Mouse (Mus musculus) hindbrain, embryonic 12.5 days (tissue): ENCODE measurements around the gene Zmym4. TPM values are rescaled to one million over a fixed set of nuclear protein-coding genes. Genes with fewer than 3 reads are reported as not detected.
"Not testable (repeated sequence)": the region's sequence is repeated elsewhere in the genome, so short reads cannot be mapped to it uniquely, and the experiment has no call there.

Source experiments
- ATAC-seq: fragments of 200-750 bp; cut with Nextera tagmentation; 2 replicates; pipeline ENCODE4 v1.8.0; 2017; ENCODE audit warnings: moderate TSS enrichment; ENCODE audit not compliant: low FRiP score
- H3K27ac ChIP-seq: fragments of 300-500 bp; sonication (generic); 2 replicates; pipeline ENCODE4 v1.5.1; 2016; ENCODE audit warnings: mild to moderate bottlenecking
- H3K27me3 ChIP-seq: fragments of 300-500 bp; sonication (generic); 2 replicates; pipeline ENCODE4 v1.6.1; 2016; ENCODE audit warnings: mild to moderate bottlenecking
- H3K36me3 ChIP-seq: fragments of 300-500 bp; sonication (generic); 2 replicates; pipeline ENCODE4 v1.6.1; 2016; ENCODE audit warnings: mild to moderate bottlenecking
- H3K4me1 ChIP-seq: fragments of 300-500 bp; sonication (generic); 2 replicates; pipeline ENCODE4 v1.6.1; 2016
- H3K4me2 ChIP-seq: fragments of 300-500 bp; sonication (generic); replicated peaks from 2 replicates; pipeline ENCODE4 v1.6.1; 2016; ENCODE audit warnings: mild to moderate bottlenecking
- H3K4me3 ChIP-seq: fragments of 300-500 bp; sonication (generic); 2 replicates; pipeline ENCODE4 v1.5.1; 2016; ENCODE audit warnings: mild to moderate bottlenecking
- H3K9ac ChIP-seq: fragments of 300-500 bp; sonication (generic); 2 replicates; pipeline ENCODE4 v1.6.1; 2016; ENCODE audit warnings: mild to moderate bottlenecking, moderate library complexity
- H3K9me3 ChIP-seq: fragments of 300-500 bp; sonication (generic); replicated peaks from 2 replicates; pipeline ENCODE4 v1.6.1; 2016; ENCODE audit warnings: mild to moderate bottlenecking
- WGBS: fragments of 180-500 bp; shearing (Covaris S2); methylation state at CpG from one replicate; pipeline ENCODE4 v1.1.7; 2016; 5-methylcytosine and 5-hydroxymethylcytosine counted together
- polyA plus RNA-seq: library from polyadenylated mRNA; unstranded; fragments of >200 nt; fragmentation: Nextera tagmentation; extraction: Ambion mirVana; gene quantifications from 2 replicates; pipeline ENCODE4 v1.2.1, GENCODE M21; 2016

The Zmym4 gene
- 43.9 and 46.0 TPM in 2 replicates for polyA plus RNA-seq

DNA sequence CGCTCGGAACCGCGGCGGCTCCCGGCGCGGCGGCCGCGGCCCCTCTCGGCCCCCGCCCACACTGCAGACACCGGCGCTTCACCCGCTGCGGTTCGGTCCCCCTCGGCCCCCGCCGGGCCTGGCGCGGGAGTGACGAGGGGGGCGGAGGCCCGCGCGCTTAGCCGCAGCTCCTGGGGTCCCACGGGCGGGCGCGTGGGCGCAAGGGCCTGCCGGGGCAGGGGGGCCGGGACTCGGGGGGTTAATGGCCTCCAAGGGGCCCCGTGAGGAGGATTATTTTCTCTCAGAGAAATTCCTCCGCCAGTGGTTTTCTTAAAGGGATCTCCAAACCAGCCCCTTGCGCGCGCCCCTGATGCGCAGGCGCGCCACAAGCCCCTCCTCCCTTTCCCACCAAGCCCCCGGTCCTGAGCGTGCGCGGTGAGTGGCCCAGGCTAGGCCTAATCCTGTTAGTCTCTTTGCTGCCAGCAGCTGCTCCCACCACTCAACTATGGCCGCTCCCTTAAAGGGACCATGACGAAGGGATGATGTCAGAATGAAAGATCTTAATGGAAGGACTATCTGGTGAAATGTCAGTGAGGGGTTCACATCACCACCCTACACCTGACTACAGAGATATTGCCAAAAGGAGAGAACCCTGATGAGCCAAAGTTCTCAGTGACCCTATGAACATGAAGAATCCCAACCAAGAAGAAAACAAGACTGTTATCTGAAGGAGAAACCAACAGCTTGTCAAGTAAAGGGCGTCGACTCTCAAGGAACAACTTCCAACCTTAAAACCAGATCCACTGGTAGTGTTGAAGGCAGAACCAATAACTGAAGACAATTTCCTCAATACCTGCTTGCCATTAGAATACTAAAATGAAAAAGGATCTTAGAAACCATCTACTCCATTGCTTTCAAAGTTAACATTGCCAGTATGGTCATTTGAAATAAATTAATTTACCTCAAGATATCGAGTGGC lies at the start of gene Zmym4:
Gene Zmym4, minus strand, starts transcription at position 272 of the 958 bp plus-strand sequence.
- no peaks in the 10 kb centered on the region for H3K9me3 ChIP-seq
- ATAC-seq, result peak; percentile 98
- H3K4me2 ChIP-seq, result peak within 1 kb of the TSS; percentile 80
- H3K9ac ChIP-seq, result peak within 1 kb of the TSS; percentile 98
- H3K27me3 ChIP-seq, result no peaks in the 10 kb centered on the region
- peak within 1 kb of the TSS; percentile 100 for H3K27ac ChIP-seq
- WGBS, result 6% methylated on average over 53 of the region's 54 CpGs
- H3K4me1 ChIP-seq, result peaks cover 7% of the 10 kb centered on the region
- peak within 1 kb of the TSS; percentile 98 for H3K4me3 ChIP-seq
- no peaks in the 10 kb centered on the region for H3K36me3 ChIP-seq

GRCm38 (mm10) chr4:127016366-127016765 lies 48.4 kb upstream of the Zmym4 start:
- Histone ChIP-seq H3K36me3 (no peaks in the 10 kb centered on the region), H3K9ac (no peak overlapping the region), H3K4me2 (no peak overlapping the region), H3K4me1 (no peaks in the 10 kb centered on the region; the same call in 1 of the 2 replicates), H3K27me3 (no peaks in the 10 kb centered on the region), H3K4me3 (no peak overlapping the region), H3K27ac (no peak overlapping the region), H3K9me3 (no peaks in the 10 kb centered on the region)
- WGBS, result 88% methylated on average over 4 of the region's 4 CpGs
- no peak for ATAC-seq

GRCm38 (mm10) chr4:127015294-127015993 lies 47.5 kb upstream of the Zmym4 start:
- H3K36me3 ChIP-seq, H3K9ac ChIP-seq, H3K4me1 ChIP-seq, H3K9me3 ChIP-seq, H3K27me3 ChIP-seq: not testable (repeated sequence)
- H3K27ac ChIP-seq, result 0 out of 2 replicates have a peak overlapping the region, but pooled peaks have one; percentile 52
- ATAC-seq, result peak; percentile 87
- peak overlapping the region; percentile 34 for H3K4me2 ChIP-seq
- WGBS, result 19% methylated on average over 14 of the region's 26 CpGs
- peak overlapping the region; percentile 27 for H3K4me3 ChIP-seq

GRCm38 (mm10) chr4:127005113-127005936 lies 37.4 kb upstream of the Zmym4 start:
- H3K27me3 ChIP-seq, result no peaks in the 10 kb centered on the region
- H3K4me3 ChIP-seq, result peak overlapping the region; percentile 23
- peak overlapping the region; percentile 79 for H3K27ac ChIP-seq
- H3K9ac ChIP-seq, result peak overlapping the region; percentile 13
- no peaks in the 10 kb centered on the region for H3K36me3 ChIP-seq
- ATAC-seq, result peak; percentile 86
- peak overlapping the region; percentile 49 for H3K4me2 ChIP-seq
- WGBS, result 15% methylated on average over 25 of the region's 25 CpGs
- H3K4me1 ChIP-seq, result peaks cover 10% of the 10 kb centered on the region
- H3K9me3 ChIP-seq, result no peaks in the 10 kb centered on the region

DNA sequence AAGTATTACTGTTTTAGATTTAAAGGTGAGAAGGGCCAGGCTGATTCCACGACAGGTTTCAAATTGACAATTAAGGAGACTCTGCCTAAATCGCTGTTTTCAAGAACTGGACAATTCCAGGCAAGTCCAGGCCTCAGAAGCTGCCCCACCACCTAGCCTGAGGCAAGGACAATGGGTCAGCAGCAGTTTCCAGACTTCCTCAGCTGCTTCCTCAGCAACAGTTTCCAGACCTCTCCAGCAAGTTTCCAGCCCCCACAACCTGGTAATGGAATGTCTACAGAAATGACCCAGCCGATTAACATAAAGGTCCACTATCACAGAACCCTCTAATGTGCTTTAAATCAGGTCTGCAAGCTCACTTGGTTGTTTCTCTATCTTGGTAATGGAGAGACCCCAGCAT lies 36.4 kb upstream of the Zmym4 start:
- H3K9ac ChIP-seq, result no peak overlapping the region
- no peaks in the 10 kb centered on the region for H3K9me3 ChIP-seq
- H3K27ac ChIP-seq, result peak overlapping the region; percentile 79
- H3K4me1 ChIP-seq, result peaks cover 10% of the 10 kb centered on the region
- no peak overlapping the region for H3K4me3 ChIP-seq
- H3K27me3 ChIP-seq, result no peaks in the 10 kb centered on the region
- 82% methylated on average over 3 of the region's 3 CpGs for WGBS
- no peaks in the 10 kb centered on the region for H3K36me3 ChIP-seq
- H3K4me2 ChIP-seq, result peak overlapping the region; percentile 49; the same call in 1 of the 2 replicates
- no peak for ATAC-seq

GRCm38 (mm10) chr4:127000601-127001105 lies 32.7 kb upstream of the Zmym4 start:
- H3K27me3 ChIP-seq, result no peaks in the 10 kb centered on the region
- WGBS, result 47% methylated on average over 8 of the region's 8 CpGs
- peaks cover 10% of the 10 kb centered on the region for H3K4me1 ChIP-seq
- H3K4me3 ChIP-seq, result no peak overlapping the region
- H3K9ac ChIP-seq, result no peak overlapping the region
- 0 out of 2 replicates have a peak, but pooled peaks have one; percentile 11 for ATAC-seq
- no peaks in the 10 kb centered on the region for H3K9me3 ChIP-seq
- H3K4me2 ChIP-seq, result no peak overlapping the region
- H3K36me3 ChIP-seq, result no peaks in the 10 kb centered on the region
- no peak overlapping the region for H3K27ac ChIP-seq

DNA sequence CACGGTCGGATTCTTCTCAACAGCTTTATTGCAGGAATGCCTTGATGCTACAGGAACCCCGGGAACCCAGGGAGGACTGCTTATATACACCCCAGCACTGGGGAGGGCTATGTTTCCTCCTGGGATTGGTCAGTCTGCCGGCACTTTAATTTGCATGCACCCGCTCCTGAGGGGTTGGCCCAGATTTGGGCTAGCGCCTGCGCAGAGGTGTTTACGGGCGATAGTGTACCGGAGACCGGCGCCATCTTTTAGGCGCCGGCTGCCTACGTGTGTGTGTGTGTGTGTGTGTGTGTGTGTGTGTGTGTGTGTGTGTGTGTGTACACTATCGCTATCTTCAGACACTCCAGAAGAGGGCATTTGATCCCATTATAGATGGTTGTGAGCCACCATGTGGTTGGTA lies 31.4 kb upstream of the Zmym4 start:
- not testable (repeated sequence) for ATAC-seq, H3K9me3 ChIP-seq, H3K27me3 ChIP-seq, H3K36me3 ChIP-seq, H3K4me1 ChIP-seq, H3K4me3 ChIP-seq, H3K27ac ChIP-seq, H3K4me2 ChIP-seq, H3K9ac ChIP-seq
- 95% methylated on average over 16 of the region's 16 CpGs for WGBS

GRCm38 (mm10) chr4:126992356-126992755 lies 24.4 kb upstream of the Zmym4 start:
- Histone ChIP-seq H3K36me3 (no peaks in the 10 kb centered on the region), H3K9ac (no peak overlapping the region), H3K27me3 (no peaks in the 10 kb centered on the region), H3K9me3 (no peaks in the 10 kb centered on the region), H3K27ac (no peak overlapping the region), H3K4me2 (no peak overlapping the region), H3K4me3 (no peak overlapping the region), H3K4me1 (no peaks in the 10 kb centered on the region)
- 65% methylated on average over 5 of the region's 5 CpGs for WGBS
- no peak for ATAC-seq

DNA sequence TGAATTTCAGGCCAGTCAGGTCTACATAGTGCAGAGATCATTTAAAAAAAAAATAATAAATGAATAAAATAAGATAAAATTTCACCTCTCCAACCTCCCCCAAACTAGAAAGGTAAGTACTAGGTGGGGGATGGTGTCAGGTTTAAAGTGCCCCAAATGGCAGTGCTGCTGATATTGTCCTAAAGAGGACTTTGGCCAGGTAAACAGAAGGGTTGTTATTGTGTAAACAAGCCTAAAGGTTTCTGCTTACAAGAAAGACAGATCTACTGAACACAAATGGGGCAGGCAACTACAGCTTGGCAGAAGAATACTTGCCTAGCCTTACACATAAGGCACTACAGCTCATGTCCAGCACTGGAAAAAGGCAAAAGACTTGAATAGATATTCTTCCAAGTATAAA lies 22.6 kb upstream of the Zmym4 start:
- H3K27me3 ChIP-seq, result no peaks in the 10 kb centered on the region
- no peak overlapping the region for H3K4me3 ChIP-seq
- no peak overlapping the region for H3K27ac ChIP-seq
- no peaks in the 10 kb centered on the region for H3K36me3 ChIP-seq
- no peak for ATAC-seq
- no peak overlapping the region for H3K9ac ChIP-seq
- H3K4me2 ChIP-seq, result no peak overlapping the region
- no peaks in the 10 kb centered on the region for H3K4me1 ChIP-seq
- H3K9me3 ChIP-seq, result no peaks in the 10 kb centered on the region

GRCm38 (mm10) chr4:126988503-126988902 lies 20.6 kb upstream of the Zmym4 start:
- Histone ChIP-seq H3K27me3 (no peaks in the 10 kb centered on the region), H3K9me3 (no peaks in the 10 kb centered on the region), H3K27ac (no peak overlapping the region), H3K4me2 (no peak overlapping the region), H3K36me3 (no peaks in the 10 kb centered on the region), H3K9ac (no peak overlapping the region), H3K4me1 (no peaks in the 10 kb centered on the region), H3K4me3 (no peak overlapping the region)
- WGBS, result 78% methylated on average over 4 of the region's 4 CpGs
- no peak for ATAC-seq

GRCm38 (mm10) chr4:126986768-126987167 lies 18.8 kb upstream of the Zmym4 start:
- ATAC-seq, result no peak
- no peak overlapping the region for H3K9ac ChIP-seq
- no peak overlapping the region for H3K4me2 ChIP-seq
- no peak overlapping the region for H3K4me3 ChIP-seq
- no peaks in the 10 kb centered on the region for H3K9me3 ChIP-seq
- no peaks in the 10 kb centered on the region for H3K27me3 ChIP-seq
- no peaks in the 10 kb centered on the region for H3K4me1 ChIP-seq
- H3K27ac ChIP-seq, result no peak overlapping the region
- H3K36me3 ChIP-seq, result no peaks in the 10 kb centered on the region
- 83% methylated on average over 5 of the region's 5 CpGs for WGBS
